Mouse (Mus musculus): ENCODE data around the gene Adcy1. TPM values are rescaled to one million over a fixed set of nuclear protein-coding genes. Genes with fewer than 3 reads are reported as not detected.
A peak's percentile ranks its signal among the peaks of the same experiment; 100 is the strongest.
"Not testable (repeated sequence)": the region's sequence is repeated elsewhere in the genome, so short reads cannot be mapped to it uniquely, and the experiment has no call there.

Adcy1 gene
- total and polyA plus RNA-seq, 3 experiments = 1.1 to 3.1 (median 2.5) TPM

DNA sequence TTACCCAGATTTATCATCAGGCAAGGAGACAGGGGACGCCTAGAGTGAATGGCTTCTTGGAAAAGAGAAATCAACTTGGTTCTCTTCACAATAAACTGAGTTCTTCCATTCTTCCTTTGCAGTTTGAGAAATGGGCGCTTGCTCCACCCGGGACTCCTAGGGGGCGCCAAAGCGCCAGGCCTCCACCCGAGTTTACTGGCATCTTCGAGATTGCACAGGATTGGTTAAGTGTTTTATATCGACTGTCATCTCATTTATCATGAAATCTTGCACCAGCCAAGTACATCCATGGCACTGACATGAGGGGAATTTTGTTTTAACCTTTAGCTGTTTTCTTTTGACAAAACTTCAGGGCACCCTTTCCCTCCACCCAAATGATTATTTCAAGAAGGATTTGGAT lies 152.4 kb downstream of the Adcy1 start:
- peak; percentile 70 for DNase-seq

DNA sequence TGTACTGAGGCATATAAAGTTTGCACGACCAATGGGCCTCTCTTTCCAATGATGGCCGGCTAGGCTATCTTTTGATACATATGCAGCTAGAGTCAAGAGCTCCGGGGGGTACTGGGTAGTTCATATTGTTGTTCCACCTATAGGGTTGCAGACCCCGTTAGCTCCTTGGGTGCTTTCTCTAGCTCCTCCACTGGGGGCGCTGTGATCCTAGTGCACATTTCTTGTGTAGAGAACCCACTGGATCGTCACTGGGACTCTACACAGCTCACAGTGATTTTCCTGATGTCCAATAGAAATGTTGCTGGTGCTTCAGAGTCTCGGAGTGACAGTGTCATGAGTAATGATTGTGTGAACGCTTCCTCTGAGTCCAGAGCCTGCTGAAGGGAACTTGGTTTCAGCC lies 158.5 kb downstream of the Adcy1 start:
- not testable (repeated sequence) for DNase-seq

DNA sequence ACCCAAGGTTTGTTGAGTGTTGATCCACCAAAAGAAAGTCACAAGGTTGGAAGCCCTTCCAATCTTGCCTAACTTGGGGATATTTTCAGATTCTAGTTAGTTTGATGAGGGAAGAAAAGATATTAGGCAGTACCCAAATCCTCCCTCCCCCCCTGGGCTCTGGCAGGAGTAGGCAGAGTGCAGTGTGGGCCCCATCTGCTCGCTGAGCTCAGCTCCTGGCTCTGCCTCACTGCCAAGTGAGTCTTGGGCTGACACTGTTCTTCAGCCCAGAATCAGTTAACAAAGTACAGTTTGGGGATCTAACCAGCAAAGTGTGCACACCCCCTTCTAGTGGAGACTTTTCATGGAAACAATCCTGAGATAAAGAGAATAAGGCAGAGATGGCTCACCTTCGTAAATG lies 162.9 kb downstream of the Adcy1 start:
- DNase-seq = no peak

- no peak for DNase-seq
Measured at GRCm38 (mm10) chr11:7226810-7227550, 163.7 kb downstream of the Adcy1 start.

- no peak for DNase-seq
Measured at GRCm38 (mm10) chr11:7228107-7228506, 164.8 kb downstream of the Adcy1 start.

Other genes with a start within 250 kb of the Adcy1 start
- gene Gm11983, start 225.8 kb upstream of the Adcy1 start, total RNA-seq (2021) = not detected
- not detected in 2 replicates for gene Gm11983, start 225.8 kb upstream of the Adcy1 start, polyA plus RNA-seq (2012; rRNA removed)
- not detected for gene Gm11985, start 125.1 kb downstream of the Adcy1 start, total RNA-seq (2021)
- gene Gm11985, start 125.1 kb downstream of the Adcy1 start, polyA plus RNA-seq (2012; rRNA removed) = not detected in 2 replicates
- gene Igfbp1, start 134.3 kb downstream of the Adcy1 start, total RNA-seq (2021) = under 1 TPM in 1 of 2 experiments, not detected in 1; 0.43 TPM
- gene Igfbp1, start 134.3 kb downstream of the Adcy1 start, polyA plus RNA-seq (2012; rRNA removed) = 0.15 TPM in 1 of 2 replicates, not detected in the other
- gene Igfbp3, start 150.4 kb downstream of the Adcy1 start, total RNA-seq (2021) = 10 to 100 TPM; 55.1 to 85.9 TPM
- gene Igfbp3, start 150.4 kb downstream of the Adcy1 start, polyA plus RNA-seq (2012; rRNA removed) = 197 and 237 TPM in 2 replicates

Data from adrenal gland, adult 2 months (tissue).